Mouse (Mus musculus) CH12.LX (cell line): ENCODE results near the gene Acer3. TPM values are rescaled to one million over a fixed set of nuclear protein-coding genes. Genes with fewer than 3 reads are reported as not detected.

Experiments
- DNase-seq: peaks from one replicate; pipeline ENCODE4 v3.0.0-alpha.2; 2013; ENCODE audit errors: extremely low read depth
- H3K27ac ChIP-seq: 2 replicates; pipeline ENCODE4 v1.5.1; 2012; ENCODE audit warnings: low read depth, mild to moderate bottlenecking, control low read depth, moderate library complexity; ENCODE audit not compliant: insufficient read depth
- H3K27me3 ChIP-seq: replicated peaks from 2 replicates; pipeline ENCODE3; 2012; ENCODE audit warnings: inconsistent platforms
- H3K36me3 ChIP-seq, 2 experiments: replicated peaks in 1 of 2; 2 replicates each; pipeline versions ENCODE3 to v1.6.1; 2012; ENCODE audit warnings: inconsistent platforms in 1 of 2, low read length in 1 of 2, mild to moderate bottlenecking in 1 of 2, mixed read lengths in 1 of 2, moderate library complexity in 1 of 2; ENCODE audit not compliant: control insufficient read depth in 1 of 2, insufficient read depth in 1 of 2
- H3K4me1 ChIP-seq, 2 experiments: 2 replicates each; pipeline ENCODE4 v1.6.1; 2012; ENCODE audit warnings: inconsistent platforms in 1 of 2, moderate library complexity in 1 of 2; ENCODE audit not compliant: insufficient read depth in 2 of 2, control insufficient read depth in 1 of 2
- H3K4me2 ChIP-seq: 2 replicates; pipeline ENCODE4 v1.6.1; 2012; ENCODE audit warnings: low read depth, mild to moderate bottlenecking, control low read depth; ENCODE audit not compliant: poor library complexity, insufficient read depth, severe bottlenecking
- H3K4me3 ChIP-seq, 3 experiments: fragments of 150-350 bp in 1 of 3; sonication (generic) in 1 of 3; replicated peaks in 1 of 3; 2 replicates each; pipeline versions ENCODE3 to v1.5.1; 2011 to 2012; ENCODE audit warnings: low read depth in 2 of 3, low read length in 2 of 3, mild to moderate bottlenecking in 2 of 3, moderate library complexity in 2 of 3, control low read depth in 1 of 3, improper control_type of control experiment in 1 of 3, inconsistent platforms in 1 of 3, mixed read lengths in 1 of 3; ENCODE audit not compliant: poor library complexity in 1 of 3
- H3K79me2 ChIP-seq: replicated peaks from 2 replicates; pipeline ENCODE4 v1.6.1; 2012; ENCODE audit warnings: mild to moderate bottlenecking, moderate library complexity; ENCODE audit not compliant: control insufficient read depth, poor library complexity, insufficient read depth, severe bottlenecking; ENCODE audit errors: extremely low read depth
- H3K9ac ChIP-seq: 2 replicates; pipeline ENCODE4 v1.6.1; 2012; ENCODE audit warnings: low read depth, mild to moderate bottlenecking, control low read depth, moderate library complexity; ENCODE audit not compliant: insufficient read depth
- H3K9me3 ChIP-seq: replicated peaks from 2 replicates; pipeline ENCODE3; 2012; ENCODE audit warnings: low read length, inconsistent platforms, mixed read lengths
- BHLHE40 ChIP-seq: IDR thresholded peaks from 2 replicates; pipeline ENCODE4 v1.6.1; 2011; ENCODE audit warnings: mild to moderate bottlenecking, low read depth, low read length, improper control_type of control experiment
- CHD1 ChIP-seq: IDR thresholded peaks from 2 replicates; pipeline ENCODE4 v1.6.1; 2012; ENCODE audit warnings: low read depth, low read length, improper control_type of control experiment, inconsistent platforms
- CHD2 ChIP-seq: IDR thresholded peaks from 2 replicates; pipeline ENCODE4 v1.6.1; 2011; ENCODE audit warnings: low read length, improper control_type of control experiment
- EP300 ChIP-seq: IDR thresholded peaks from 2 replicates; pipeline ENCODE4 v1.6.1; 2011; ENCODE audit warnings: low read length, improper control_type of control experiment
- ETS1 ChIP-seq: conservative IDR thresholded peaks from 2 replicates; pipeline ENCODE4 v1.6.1; 2012; ENCODE audit warnings: low read depth, mild to moderate bottlenecking, inconsistent platforms, low read length, improper control_type of control experiment, moderate library complexity
- GABPA ChIP-seq: IDR thresholded peaks from 2 replicates; pipeline ENCODE4 v1.6.1; 2012; ENCODE audit warnings: low read depth, low read length, improper control_type of control experiment, inconsistent platforms; ENCODE audit not compliant: insufficient replicate concordance
- JUND ChIP-seq: conservative IDR thresholded peaks from 2 replicates; pipeline ENCODE4 v1.6.1; 2011; ENCODE audit warnings: low read depth, low read length, improper control_type of control experiment
- KAT2A ChIP-seq: IDR thresholded peaks from 2 replicates; pipeline ENCODE4 v1.6.1; 2012; ENCODE audit warnings: low read length, improper control_type of control experiment, inconsistent platforms; ENCODE audit not compliant: insufficient replicate concordance
- MAFK ChIP-seq: IDR thresholded peaks from 2 replicates; pipeline ENCODE4 v1.6.1; 2011; ENCODE audit warnings: low read length, improper control_type of control experiment; ENCODE audit not compliant: insufficient replicate concordance
- MAZ ChIP-seq: IDR thresholded peaks from 2 replicates; pipeline ENCODE4 v1.6.1; 2012; ENCODE audit warnings: low read depth, mild to moderate bottlenecking, inconsistent platforms, low read length, improper control_type of control experiment, moderate library complexity
- MEF2A ChIP-seq: IDR thresholded peaks from 2 replicates; pipeline ENCODE4 v1.6.1; 2014; ENCODE audit warnings: low read depth, mild to moderate bottlenecking, inconsistent platforms, low read length, improper control_type of control experiment, borderline replicate concordance
- NELFE ChIP-seq: IDR thresholded peaks from 2 replicates; pipeline ENCODE4 v1.6.1; 2011; ENCODE audit warnings: low read depth, low read length, improper control_type of control experiment
- NRF1 ChIP-seq: IDR thresholded peaks from 2 replicates; pipeline ENCODE4 v1.6.1; 2014; ENCODE audit warnings: low read depth, mild to moderate bottlenecking, inconsistent platforms, low read length, improper control_type of control experiment, moderate library complexity
- PAX5 ChIP-seq: IDR thresholded peaks from 2 replicates; pipeline ENCODE4 v1.6.1; 2012; ENCODE audit warnings: low read length, inconsistent platforms, mixed read lengths
- POLR2A ChIP-seq: IDR thresholded peaks from 2 replicates; pipeline ENCODE4 v1.6.1; 2011; ENCODE audit warnings: low read depth, mild to moderate bottlenecking, improper control_type of control experiment, low read length
- POLR2AphosphoS2 ChIP-seq: IDR thresholded peaks from 2 replicates; pipeline ENCODE4 v1.6.1; 2011; ENCODE audit warnings: low read depth, low read length, improper control_type of control experiment
- RCOR1 ChIP-seq: conservative IDR thresholded peaks from 2 replicates; pipeline ENCODE4 v1.6.1; 2012; ENCODE audit warnings: low read depth, mild to moderate bottlenecking, inconsistent platforms, low read length, improper control_type of control experiment
- SIN3A ChIP-seq: IDR thresholded peaks from 2 replicates; pipeline ENCODE4 v1.6.1; 2012; ENCODE audit warnings: low read length, improper control_type of control experiment, inconsistent platforms
- SMC3 ChIP-seq: IDR thresholded peaks from 2 replicates; pipeline ENCODE4 v1.6.1; 2011; ENCODE audit warnings: low read depth, low read length, improper control_type of control experiment
- TBP ChIP-seq: conservative IDR thresholded peaks from 2 replicates; pipeline ENCODE4 v1.6.1; 2011; ENCODE audit warnings: low read depth, low read length, improper control_type of control experiment
- UBTF ChIP-seq: IDR thresholded peaks from 2 replicates; pipeline ENCODE4 v1.6.1; 2012; ENCODE audit warnings: low read depth, mild to moderate bottlenecking, inconsistent platforms, low read length, improper control_type of control experiment, moderate library complexity
- ZKSCAN1 ChIP-seq: IDR thresholded peaks from 2 replicates; pipeline ENCODE4 v1.6.1; 2012; ENCODE audit warnings: low read depth, inconsistent platforms, low read length, improper control_type of control experiment, borderline replicate concordance
- ZMIZ1 ChIP-seq: IDR thresholded peaks from 2 replicates; pipeline ENCODE4 v1.6.1; 2012; ENCODE audit warnings: low read depth, mild to moderate bottlenecking, inconsistent platforms, low read length, improper control_type of control experiment
- ZNF384 ChIP-seq: IDR thresholded peaks from 2 replicates; pipeline ENCODE4 v1.6.1; 2012; ENCODE audit warnings: low read depth, low read length, improper control_type of control experiment, inconsistent platforms
- dilution Hi-C: fragments of 300-500 bp; cut with MboI; formaldehyde crosslinking; loops from 2 replicates; pipeline ENCODE4 v1.14.3; 2020; ENCODE audit warnings: low sequenced_read_pairs; ENCODE audit not compliant: extremely low pct_unique_long_range_greater_than_20kb, extremely low pct_ligation_motif_present
- in situ Hi-C: fragments of 300-500 bp; cut with MboI; formaldehyde crosslinking; loops from 3 replicates; pipeline ENCODE4 v1.14.3; 2019; ENCODE audit warnings: low sequenced_read_pairs, low pct_ligation_motif_present, low pct_unique_long_range_greater_than_20kb, mixed read lengths
- polyA plus RNA-seq: library from polyadenylated mRNA; unstranded; fragments of >175 nt; gene quantifications from 2 replicates; pipeline ENCODE4 v1.2.1, GENCODE M21; 2012; ENCODE audit warnings: low read depth; ENCODE audit not compliant: insufficient read length
- total RNA-seq, 2 experiments: library from RNA; depleted of rRNA; stranded (reverse); fragments of 300-350 nt in 1 of 2; fragments of >200 nt in 1 of 2; gene quantifications; 2 replicates each; pipeline ENCODE4 v1.2.3; 2012 to 2014

Gene Acer3
- total and polyA plus RNA-seq, 3 experiments: 10.7 to 16.6 (median 14.4) TPM

- no peaks in the 10 kb centered on the region for H3K79me2 ChIP-seq
- no peak overlapping the region for H3K9ac ChIP-seq
- no peaks in the 10 kb centered on the region for H3K4me1 ChIP-seq
- no peak overlapping the region for H3K27ac ChIP-seq
- H3K36me3 ChIP-seq: no peaks in the 10 kb centered on the region
- in situ Hi-C loops (no loop called here), dilution Hi-C loops (no loop called here)
- DNase-seq: no peak
- H3K4me2 ChIP-seq: no peak overlapping the region
- no peaks in the 10 kb centered on the region for H3K27me3 ChIP-seq
- no peaks in the 10 kb centered on the region for H3K9me3 ChIP-seq
- H3K4me3 ChIP-seq: no peak overlapping the region
- no peak for TF ChIP-seq POLR2A
- TF ChIP-seq ETS1: no peak
- no peak for TF ChIP-seq EP300
- no peak for TF ChIP-seq CHD2
- no peak for TF ChIP-seq GABPA
- TF ChIP-seq JUND: no peak
- no peak for TF ChIP-seq MAFK
- no peak for TF ChIP-seq PAX5
- TF ChIP-seq BHLHE40: no peak
- no peak for TF ChIP-seq SIN3A
- no peak for TF ChIP-seq KAT2A
- TF ChIP-seq TBP: no peak
Measured at GRCm38 (mm10) chr7:98328311-98328710, 7.3 kb upstream of the Acer3 start.

GRCm38 (mm10) chr7:98326051-98326450 lies 5.0 kb upstream of the Acer3 start:
- H3K4me3 ChIP-seq: no peak overlapping the region
- in situ Hi-C loops: no loop called here
- TF ChIP-seq UBTF: no peak
- no peak for TF ChIP-seq MAFK
- TF ChIP-seq CHD2: no peak
- no peak for TF ChIP-seq MAZ
- no peak for TF ChIP-seq JUND
- TF ChIP-seq SIN3A: no peak
- no peak for TF ChIP-seq GABPA
- TF ChIP-seq ZKSCAN1: no peak
- no peak for TF ChIP-seq MEF2A
- no peak for TF ChIP-seq SMC3
- no peak for TF ChIP-seq RCOR1
- no peak for TF ChIP-seq POLR2AphosphoS2
- TF ChIP-seq ETS1: no peak
- no peak for TF ChIP-seq ZNF384
- TF ChIP-seq BHLHE40: no peak
- no peak for TF ChIP-seq NRF1
- TF ChIP-seq NELFE: no peak
- TF ChIP-seq ZMIZ1: no peak
- no peak for TF ChIP-seq CHD1
- H3K36me3 ChIP-seq: no peaks in the 10 kb centered on the region
- no peaks in the 10 kb centered on the region for H3K9me3 ChIP-seq
- dilution Hi-C loops: no loop called here
- H3K79me2 ChIP-seq: no peaks in the 10 kb centered on the region
- H3K9ac ChIP-seq: no peak overlapping the region
- no peak overlapping the region for H3K27ac ChIP-seq
- DNase-seq: no peak
- H3K4me1 ChIP-seq: peaks cover 0 to 19% of the 10 kb centered on the region in 2 experiments; a peak in 2 of 4 replicates
- H3K27me3 ChIP-seq: no peaks in the 10 kb centered on the region
- H3K4me2 ChIP-seq: no peak overlapping the region
